Mouse (Mus musculus) testis, adult 2 months (tissue): ENCODE measurements around the gene Kpna4.

Source experiments
- CTCF ChIP-seq: fragments of 200-500 bp; IDR thresholded peaks from 2 replicates; pipeline ENCODE4 v1.5.1; 2012; ENCODE audit warnings: low read depth, mild to moderate bottlenecking, inconsistent platforms, low read length, moderate library complexity; ENCODE audit not compliant: control insufficient read depth, insufficient read depth, insufficient replicate concordance
- POLR2A ChIP-seq: fragments of 200-500 bp; IDR thresholded peaks from 2 replicates; pipeline ENCODE4 v1.6.1; 2012; ENCODE audit warnings: low read depth, mild to moderate bottlenecking, inconsistent platforms, low read length, moderate library complexity; ENCODE audit not compliant: control insufficient read depth

- TF ChIP-seq POLR2A (no peak), CTCF (no peak)
Observed at GRCm38 (mm10) chr3:69136059-69136458, 9.1 kb upstream of the Kpna4 start.
